Mouse (Mus musculus) adrenal gland, adult 2 months (tissue): Measurements from ENCODE around the gene Ms4a14. TPM values are rescaled to one million over a fixed set of nuclear protein-coding genes. Genes with fewer than 3 reads are reported as not detected.
"Not testable (repeated sequence)": the region's sequence is repeated elsewhere in the genome, so short reads cannot be mapped to it uniquely, and the experiment has no call there.

Experiments used
- DNase-seq: peaks from one replicate; pipeline ENCODE4 v3.0.0; 2021
- polyA plus RNA-seq: library from polyadenylated mRNA; depleted of rRNA; stranded (reverse); fragments of >200 nt; gene quantifications from 2 replicates; pipeline ENCODE4 v1.2.3, GENCODE M21; 2012; rRNA removed
- total RNA-seq, 2 experiments: library from RNA; stranded (reverse); gene quantifications; 2 replicates each; pipeline ENCODE4 v1.2.3; 2021

Ms4a14 gene
- total and polyA plus RNA-seq, 3 experiments = 0.07 to 0.12 TPM; not detected in 1

DNA sequence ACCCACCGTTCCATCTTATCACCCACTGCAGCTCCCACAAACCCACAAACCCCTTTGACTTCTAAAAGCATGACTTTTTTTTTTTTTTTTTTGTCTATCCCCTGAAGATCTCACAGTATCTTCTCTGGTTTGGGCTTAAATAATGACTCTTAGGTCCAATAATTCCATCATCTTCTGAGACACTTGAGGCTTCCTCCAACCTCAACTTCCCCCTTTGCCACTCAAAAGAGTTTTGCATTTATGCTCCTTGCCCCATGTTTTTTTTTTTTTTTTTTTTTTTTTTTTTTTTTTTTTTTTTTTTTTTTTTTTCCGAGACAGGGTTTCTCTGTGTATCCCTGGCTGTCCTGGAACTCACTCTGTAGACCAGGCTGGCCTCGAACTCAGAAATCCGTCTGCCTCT lies 51.3 kb downstream of the Ms4a14 start:
- DNase-seq = not testable (repeated sequence)

DNA sequence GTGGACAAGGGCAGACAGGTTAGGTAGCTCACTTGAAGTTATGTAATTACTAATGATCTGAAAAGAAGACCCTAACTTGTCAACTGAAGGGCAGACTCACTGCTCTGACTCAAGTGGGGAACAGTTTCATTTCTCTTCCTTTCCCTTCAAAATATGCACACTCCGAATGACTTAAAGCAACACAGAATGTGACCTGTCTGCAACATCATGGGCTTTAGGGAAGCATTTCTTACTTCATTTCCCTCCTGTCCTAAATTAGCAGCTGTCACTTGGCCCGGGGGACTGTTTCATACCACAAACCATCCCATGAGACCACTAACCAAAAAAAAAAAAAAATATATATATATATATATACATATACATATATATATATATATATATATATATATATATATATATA lies 52.7 kb downstream of the Ms4a14 start:
- DNase-seq = no peak

Other genes with a start within 250 kb of the Ms4a14 start
- gene Ms4a8a, start 233.4 kb downstream of the Ms4a14 start, total RNA-seq = 1 to 10 TPM; 3.5 to 3.9 TPM
- gene Ms4a8a, start 233.4 kb downstream of the Ms4a14 start, polyA plus RNA-seq = 0.57 and 0.95 TPM in 2 replicates
- gene 1700017D01Rik, start 183.6 kb downstream of the Ms4a14 start, total RNA-seq = not detected
- gene 1700017D01Rik, start 183.6 kb downstream of the Ms4a14 start, polyA plus RNA-seq = not detected in 2 replicates
- gene 1700025F22Rik, start 149.1 kb downstream of the Ms4a14 start, total RNA-seq = not detected
- gene 1700025F22Rik, start 149.1 kb downstream of the Ms4a14 start, polyA plus RNA-seq = not detected in 2 replicates
- not detected for gene Ms4a13, start 117.7 kb downstream of the Ms4a14 start, total RNA-seq
- gene Ms4a13, start 117.7 kb downstream of the Ms4a14 start, polyA plus RNA-seq = not detected in 2 replicates
- gene Ms4a12, start 82.0 kb downstream of the Ms4a14 start, total RNA-seq = not detected
- not detected in 2 replicates for gene Ms4a12, start 82.0 kb downstream of the Ms4a14 start, polyA plus RNA-seq
- gene Ms4a1, start 48.2 kb downstream of the Ms4a14 start, total RNA-seq = under 1 TPM; 0.14 to 0.17 TPM
- gene Ms4a1, start 48.2 kb downstream of the Ms4a14 start, polyA plus RNA-seq = 0.03 TPM in 1 of 2 replicates, not detected in the other
- not detected for gene Ms4a5, start 30.6 kb downstream of the Ms4a14 start, total RNA-seq
- gene Ms4a5, start 30.6 kb downstream of the Ms4a14 start, polyA plus RNA-seq = not detected in 2 replicates
- gene Ms4a7, start 21.7 kb upstream of the Ms4a14 start, total RNA-seq = 1 to 10 TPM; 1.9 TPM
- gene Ms4a7, start 21.7 kb upstream of the Ms4a14 start, polyA plus RNA-seq = 0.85 and 1.2 TPM in 2 replicates
- 1 to 10 TPM; 4.8 to 5.2 TPM for gene Ms4a4a, start 61.1 kb upstream of the Ms4a14 start, total RNA-seq
- gene Ms4a4a, start 61.1 kb upstream of the Ms4a14 start, polyA plus RNA-seq = 0.58 and 0.75 TPM in 2 replicates
- 1 to 10 TPM; 1.8 to 2.1 TPM for gene Ms4a4c, start 90.3 kb upstream of the Ms4a14 start, total RNA-seq
- gene Ms4a4c, start 90.3 kb upstream of the Ms4a14 start, polyA plus RNA-seq = 0.06 and 0.91 TPM in 2 replicates
- 1 to 10 TPM in 1 of 2 experiments, under 1 TPM in 1; 0.95 to 1.6 TPM for gene Ms4a4b, start 129.1 kb upstream of the Ms4a14 start, total RNA-seq
- 0.02 and 0.26 TPM in 2 replicates for gene Ms4a4b, start 129.1 kb upstream of the Ms4a14 start, polyA plus RNA-seq
- gene Ms4a6c, start 154.9 kb upstream of the Ms4a14 start, total RNA-seq = 10 to 100 TPM; 12.0 to 12.5 TPM
- 1.6 and 1.8 TPM in 2 replicates for gene Ms4a6c, start 154.9 kb upstream of the Ms4a14 start, polyA plus RNA-seq
- not detected for gene Gm8369, start 171.5 kb upstream of the Ms4a14 start, total RNA-seq
- not detected in 2 replicates for gene Gm8369, start 171.5 kb upstream of the Ms4a14 start, polyA plus RNA-seq
- gene Ms4a6b, start 202.1 kb upstream of the Ms4a14 start, total RNA-seq = 1 to 10 TPM; 7.8 to 9.9 TPM
- gene Ms4a6b, start 202.1 kb upstream of the Ms4a14 start, polyA plus RNA-seq = 1.8 and 2.4 TPM in 2 replicates
- gene Ms4a4d, start 222.3 kb upstream of the Ms4a14 start, total RNA-seq = 1 to 10 TPM; 1.8 to 4.0 TPM
- gene Ms4a4d, start 222.3 kb upstream of the Ms4a14 start, polyA plus RNA-seq = 6.9 and 7.6 TPM in 2 replicates